Mouse (Mus musculus) thymus, postnatal 25 days (tissue): ENCODE data around the gene Mtmr11.
"Not testable (repeated sequence)": the region's sequence is repeated elsewhere in the genome, so short reads cannot be mapped to it uniquely, and the experiment has no call there.

ENCODE experiments used
- DNase-seq: peaks from one replicate; pipeline ENCODE4 v3.0.0; 2022

The Mtmr11 gene

DNA sequence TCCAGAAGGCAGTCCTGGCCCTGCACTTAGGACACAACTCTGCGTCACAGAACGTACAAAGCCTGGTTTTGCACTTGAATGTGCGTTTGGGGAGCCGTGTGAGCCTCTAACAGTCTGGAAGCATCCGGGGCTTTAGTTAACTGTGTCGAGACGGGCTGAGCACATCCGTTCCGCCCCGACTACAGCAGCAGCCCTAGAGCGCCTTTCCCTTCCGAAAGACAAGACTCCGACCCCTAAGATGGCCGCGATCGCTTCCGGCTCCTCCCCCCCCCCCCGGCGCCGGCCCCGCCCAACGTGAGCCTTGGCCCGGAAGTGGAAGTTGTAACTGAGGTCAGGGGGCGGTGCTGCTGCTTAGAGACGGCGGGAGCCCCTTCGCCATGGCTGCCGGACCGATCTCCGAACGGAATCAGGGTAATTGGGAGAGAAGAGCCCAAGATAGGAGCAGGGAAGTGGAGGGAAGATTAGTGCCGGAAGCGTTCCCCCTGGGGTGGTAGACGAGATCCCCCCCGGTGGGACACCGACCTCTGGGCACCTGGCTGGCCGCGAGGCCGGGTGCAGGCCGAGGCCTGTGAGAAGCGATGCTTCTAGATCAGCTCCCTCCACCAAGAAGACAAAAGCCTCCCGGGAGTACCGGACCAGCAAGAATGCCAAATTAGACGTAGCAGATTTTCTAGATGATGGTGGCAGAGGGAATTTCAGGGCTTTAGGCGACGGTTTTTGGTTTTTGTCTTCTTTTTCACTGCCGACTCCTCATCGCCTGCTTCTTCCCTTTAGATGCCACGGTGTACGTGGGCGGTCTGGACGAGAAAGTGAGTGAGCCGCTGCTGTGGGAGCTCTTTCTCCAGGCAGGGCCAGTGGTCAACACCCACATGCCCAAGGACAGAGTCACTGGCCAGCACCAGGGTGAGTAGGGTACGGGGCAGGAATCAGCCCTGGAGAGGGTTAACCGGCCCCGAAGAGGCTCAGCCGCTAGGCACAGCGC is 10.7 kb downstream of the Mtmr11 start, which contains the start of gene Sf3b4:
Sf3b4 (plus strand) TSS at position 136 of the 982 bp plus-strand sequence.
- DNase-seq: peak; percentile 86

DNA sequence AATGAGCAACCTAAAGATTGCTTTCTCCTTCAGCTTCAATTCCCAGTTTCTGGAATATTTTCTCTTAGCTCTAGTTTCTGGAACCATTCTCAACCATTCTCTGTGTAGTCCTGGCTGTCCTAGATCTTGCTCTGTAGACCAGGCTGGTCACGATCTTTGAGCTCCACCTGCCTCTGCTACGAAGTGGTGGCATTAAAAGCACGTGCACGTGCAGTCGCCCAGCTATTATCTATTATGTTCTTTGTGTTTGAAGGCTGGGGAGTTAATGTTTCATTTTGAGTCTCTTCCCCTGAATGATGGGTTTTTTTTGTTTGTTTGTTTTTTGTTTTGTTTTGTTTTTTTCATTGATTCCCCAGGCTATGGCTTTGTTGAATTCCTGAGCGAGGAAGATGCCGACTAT is 11.4 kb downstream of the Mtmr11 start:
- no peak for DNase-seq

DNA sequence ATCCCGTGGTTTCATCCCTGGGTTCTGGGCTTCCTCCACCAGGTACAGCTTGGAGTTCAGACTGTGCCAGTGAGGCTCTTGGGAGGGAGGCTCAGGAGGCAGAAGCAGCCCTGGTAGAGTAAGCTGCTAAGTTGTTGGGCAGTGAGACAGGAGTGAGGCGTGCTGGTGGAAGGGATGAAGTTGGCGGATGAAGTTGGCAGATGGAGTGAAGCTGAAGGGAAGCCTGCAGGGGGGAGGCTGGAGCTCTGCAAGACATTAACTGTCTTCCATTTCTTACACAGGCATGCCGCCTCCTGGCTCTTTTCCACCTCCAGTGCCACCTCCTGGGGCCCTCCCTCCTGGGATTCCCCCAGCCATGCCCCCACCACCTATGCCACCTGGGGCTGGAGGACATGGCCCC is 12.2 kb downstream of the Mtmr11 start:
- DNase-seq: not testable (repeated sequence)

DNA sequence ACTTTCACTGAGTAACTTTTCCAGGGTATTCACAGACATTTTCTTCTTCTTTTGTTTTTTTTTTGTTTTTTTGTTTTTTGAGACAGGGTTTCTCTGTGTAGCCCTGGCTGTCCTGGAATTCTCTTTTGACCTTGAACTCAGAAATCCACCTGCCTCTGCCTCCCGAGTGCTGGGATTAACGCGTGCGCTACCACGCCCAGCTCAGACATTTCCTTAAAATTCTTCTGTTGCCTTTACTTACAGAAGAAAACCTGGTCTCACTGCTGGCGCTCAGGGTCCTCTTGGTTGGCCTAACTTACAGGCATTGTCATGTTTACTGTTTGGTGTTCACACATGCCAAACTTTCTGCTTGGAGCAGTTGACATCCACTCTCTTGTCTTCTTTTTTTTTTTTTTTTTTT is 13.4 kb downstream of the Mtmr11 start:
- DNase-seq: no peak

DNA sequence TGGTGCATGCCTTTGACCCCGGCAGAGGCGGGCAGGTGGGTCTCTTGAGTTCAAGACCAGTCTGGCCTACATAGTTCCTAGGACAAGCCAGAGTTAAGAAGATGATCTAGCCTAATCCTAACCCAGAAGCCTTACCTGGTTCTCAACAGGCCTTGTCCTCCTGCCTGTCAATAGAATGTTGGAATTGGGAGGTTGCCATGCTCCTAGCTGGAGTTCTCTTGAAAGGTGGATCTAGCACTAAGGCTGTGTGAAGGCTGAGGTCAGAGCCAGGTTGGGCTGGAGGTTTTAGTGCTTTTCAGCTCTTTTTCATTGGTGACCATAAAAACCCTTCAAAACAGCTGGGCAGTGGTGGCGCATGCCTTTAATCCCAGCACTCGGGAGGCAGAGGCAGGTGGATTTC is 16.6 kb downstream of the Mtmr11 start:
- DNase-seq: no peak

DNA sequence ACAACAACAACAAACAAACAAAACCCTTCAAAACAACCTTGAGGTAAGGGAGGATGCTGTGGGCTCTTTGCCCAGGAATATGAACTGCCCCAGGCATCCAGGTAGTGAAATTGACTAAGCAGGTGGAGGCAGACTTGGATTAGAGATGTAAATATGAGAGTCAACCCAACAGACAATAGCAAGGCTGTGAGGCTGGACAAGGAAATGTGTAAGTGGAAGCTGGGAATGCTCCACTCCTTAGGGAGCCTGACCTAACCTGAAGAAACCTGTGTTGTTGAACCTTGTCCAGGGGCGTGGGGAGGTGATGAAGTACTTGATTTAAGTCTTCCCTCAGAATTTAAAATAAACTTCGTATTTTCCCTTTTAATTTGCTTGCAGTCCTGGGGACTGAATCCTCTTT is 17.1 kb downstream of the Mtmr11 start:
- no peak for DNase-seq

DNA sequence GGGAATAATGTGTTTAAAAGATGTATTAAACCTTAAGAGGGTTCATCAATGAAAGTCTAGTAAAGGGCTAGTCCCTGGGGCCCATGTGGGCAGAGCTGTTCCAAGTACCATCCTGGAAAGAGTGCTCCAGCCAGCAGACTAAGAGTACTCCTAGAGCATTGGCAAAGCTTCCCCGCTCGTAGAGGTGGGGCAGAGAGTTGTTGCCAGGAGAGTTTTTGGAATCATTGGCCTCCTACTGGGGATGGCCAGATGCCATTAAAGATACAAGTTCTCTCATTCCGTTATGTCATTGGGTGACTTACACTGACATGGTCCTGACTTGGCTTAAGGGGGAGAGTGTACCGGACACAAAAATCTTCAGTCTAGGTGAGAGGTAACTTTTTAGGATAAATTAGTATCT is 17.7 kb downstream of the Mtmr11 start:
- no peak for DNase-seq

DNA sequence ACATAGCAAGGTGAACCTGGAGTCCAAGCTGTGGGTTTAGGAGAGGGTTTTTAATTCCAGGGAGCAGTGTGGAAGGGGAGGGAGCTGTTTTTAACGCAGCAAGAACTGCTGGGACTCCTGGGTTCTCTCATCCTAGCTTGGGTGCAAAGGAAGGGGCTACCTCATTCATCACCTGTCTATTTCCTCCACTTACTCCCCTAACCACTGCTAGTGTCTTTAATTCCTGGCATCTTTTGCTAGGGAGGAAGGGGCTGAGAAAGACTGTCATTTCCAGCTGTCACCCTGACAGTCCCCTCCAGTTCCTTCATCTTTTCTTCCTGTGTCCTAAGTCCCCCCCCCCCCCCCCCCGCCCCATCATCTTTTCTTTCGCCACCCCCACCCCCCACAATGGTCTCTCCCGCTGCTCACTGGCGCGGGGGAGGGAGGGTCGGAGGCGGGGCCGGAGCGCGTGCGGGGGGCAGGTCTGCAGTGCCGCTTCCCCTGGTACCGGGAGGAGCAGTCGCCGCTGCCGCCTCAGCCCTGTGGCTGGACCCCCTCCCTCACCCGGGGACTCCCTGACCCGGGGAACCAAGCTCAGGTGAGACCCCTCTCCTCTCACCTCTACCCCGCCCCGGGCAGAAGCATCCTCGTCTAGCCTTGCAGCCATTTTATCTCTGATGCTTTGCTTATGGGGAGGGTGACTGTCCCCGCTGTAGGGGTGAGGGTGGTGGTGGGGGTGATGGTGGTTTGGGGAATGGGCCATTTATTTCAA is 19.1 kb downstream of the Mtmr11 start, which contains the start of gene Sv2a:
Sv2a (plus strand) TSS at position 425 of the 751 bp plus-strand sequence.
- DNase-seq: peak; percentile 58

DNA sequence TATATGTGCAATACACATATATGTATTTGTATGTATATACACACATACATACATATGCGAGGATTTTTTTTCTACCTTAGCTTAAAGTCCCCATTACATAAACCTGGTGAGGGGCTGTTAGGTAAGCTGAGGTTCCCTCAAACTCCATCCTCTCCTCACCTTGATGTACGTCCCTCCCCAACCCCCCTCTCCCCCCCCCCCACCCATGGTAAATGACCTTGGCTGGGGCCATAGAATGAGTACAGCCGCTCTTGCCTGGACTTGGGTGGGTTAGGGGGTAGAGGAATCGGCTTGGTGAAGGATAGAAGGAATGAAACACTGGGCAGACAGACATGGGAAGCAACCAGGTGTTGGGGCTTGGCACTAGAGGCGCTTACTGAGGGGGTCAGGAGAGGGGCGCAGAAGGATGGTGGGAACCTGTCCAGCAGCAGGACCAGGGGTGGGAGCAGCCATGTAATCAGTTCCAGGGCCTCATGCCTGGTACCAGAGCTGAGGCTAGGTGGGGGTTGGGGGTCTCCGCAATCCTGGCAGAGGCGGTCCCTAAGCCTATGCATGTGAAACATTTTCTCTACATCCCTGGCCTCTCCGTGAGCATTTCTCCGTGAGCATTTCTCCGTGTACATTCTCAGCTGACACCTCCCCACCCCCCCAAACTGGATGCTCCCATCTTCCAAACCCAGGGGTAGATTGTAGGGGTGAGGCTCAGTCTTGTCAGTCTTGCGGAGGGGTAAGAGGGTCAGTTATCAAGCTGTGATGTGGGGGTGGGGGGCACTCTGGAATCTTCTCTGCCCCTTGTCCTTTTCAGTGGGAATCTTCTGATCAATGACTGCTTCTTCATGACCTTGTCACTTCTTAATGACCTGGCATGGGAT is 19.9 kb downstream of the Mtmr11 start:
- no peak for DNase-seq

DNA sequence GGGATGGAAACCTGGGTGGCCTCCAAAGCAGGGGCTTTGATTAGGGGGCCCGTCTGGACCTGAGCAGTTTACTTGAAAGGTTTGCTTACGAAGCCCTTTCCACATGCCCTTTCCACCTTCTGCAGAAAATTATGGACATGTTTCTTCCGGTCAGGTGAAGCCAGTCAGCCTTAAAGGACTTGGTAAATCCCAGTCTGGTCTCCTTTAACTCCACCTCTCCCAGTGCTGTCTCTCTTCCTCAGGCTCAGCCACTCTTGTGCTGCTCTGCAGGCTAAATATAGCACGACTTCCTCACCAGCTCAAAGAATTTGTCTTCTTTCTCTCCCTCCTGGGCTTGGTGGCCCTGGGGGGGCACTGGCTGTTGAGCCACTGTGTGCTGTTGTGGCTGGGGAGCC is 20.6 kb downstream of the Mtmr11 start:
- no peak for DNase-seq

DNA sequence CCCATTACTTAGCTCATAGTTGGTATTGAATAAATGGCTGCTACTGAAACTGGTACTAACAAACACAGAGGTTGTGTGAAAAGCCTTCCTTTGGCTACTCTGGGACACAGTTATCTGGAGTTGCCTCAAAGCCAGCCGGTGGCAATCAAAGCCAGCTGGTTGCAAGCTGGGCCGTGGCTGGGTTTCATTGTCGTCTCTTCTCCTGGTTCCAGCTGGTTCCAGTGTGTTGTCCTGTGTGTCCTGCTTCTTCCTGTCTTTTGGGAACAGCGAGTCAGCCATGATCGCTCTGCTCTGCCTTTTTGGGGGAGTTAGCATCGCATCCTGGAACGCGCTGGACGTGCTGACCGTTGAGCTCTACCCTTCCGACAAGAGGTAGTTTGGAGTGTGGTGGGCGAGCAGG is 31.2 kb downstream of the Mtmr11 start:
- no peak for DNase-seq

DNA sequence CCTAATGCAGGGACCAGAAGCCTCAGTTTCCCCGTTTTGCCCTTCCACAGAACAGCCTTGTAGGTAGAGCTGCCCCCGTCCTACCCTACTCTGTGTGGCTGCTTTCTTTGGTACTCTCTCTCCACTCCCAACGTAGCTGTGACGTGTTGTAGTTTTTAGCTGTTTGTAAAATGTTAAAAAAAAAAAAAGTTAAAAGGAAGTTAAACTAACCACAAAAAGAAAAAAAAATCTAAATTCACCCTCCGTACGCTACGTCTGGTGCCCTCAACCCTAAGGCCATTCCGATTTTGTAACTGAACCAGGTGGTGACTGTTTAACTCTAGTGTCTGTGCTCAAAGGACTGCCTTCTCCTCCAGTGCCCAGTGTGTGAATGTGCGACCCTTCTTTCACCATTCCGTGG is 33.2 kb downstream of the Mtmr11 start:
- no peak for DNase-seq

DNA sequence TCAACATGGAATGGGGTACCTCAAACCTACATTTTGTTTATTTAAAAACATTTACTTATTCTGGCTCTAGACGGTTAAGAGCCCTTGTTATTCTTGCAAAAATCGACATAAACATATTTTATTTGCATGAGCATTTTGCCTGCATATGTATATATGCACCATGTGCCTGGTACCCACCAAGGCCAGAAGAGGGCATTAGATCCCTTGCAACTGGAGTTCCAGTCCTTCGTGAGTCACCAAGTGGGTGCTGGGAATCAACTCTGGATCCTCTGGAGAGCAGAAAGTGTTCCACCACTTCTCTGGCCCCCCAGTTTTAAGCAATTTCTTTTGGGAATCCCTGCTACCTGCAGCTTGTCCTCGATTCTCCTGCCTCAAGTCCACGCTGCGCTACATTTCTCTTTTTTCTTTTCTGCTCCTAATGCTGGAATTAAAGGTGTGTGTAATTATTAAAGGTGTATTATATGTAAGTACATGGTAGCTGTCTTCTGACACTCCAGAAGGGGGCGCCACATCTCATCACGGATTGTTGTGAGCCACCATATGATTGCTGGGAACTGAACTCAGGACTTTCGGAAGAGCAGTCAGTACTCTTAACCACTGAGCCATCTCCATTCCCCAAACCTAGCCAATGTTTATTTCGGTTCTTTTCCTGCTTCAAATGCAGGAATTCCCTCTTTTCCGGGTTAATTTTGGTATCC is 34.0 kb downstream of the Mtmr11 start:
- no peak for DNase-seq

DNA sequence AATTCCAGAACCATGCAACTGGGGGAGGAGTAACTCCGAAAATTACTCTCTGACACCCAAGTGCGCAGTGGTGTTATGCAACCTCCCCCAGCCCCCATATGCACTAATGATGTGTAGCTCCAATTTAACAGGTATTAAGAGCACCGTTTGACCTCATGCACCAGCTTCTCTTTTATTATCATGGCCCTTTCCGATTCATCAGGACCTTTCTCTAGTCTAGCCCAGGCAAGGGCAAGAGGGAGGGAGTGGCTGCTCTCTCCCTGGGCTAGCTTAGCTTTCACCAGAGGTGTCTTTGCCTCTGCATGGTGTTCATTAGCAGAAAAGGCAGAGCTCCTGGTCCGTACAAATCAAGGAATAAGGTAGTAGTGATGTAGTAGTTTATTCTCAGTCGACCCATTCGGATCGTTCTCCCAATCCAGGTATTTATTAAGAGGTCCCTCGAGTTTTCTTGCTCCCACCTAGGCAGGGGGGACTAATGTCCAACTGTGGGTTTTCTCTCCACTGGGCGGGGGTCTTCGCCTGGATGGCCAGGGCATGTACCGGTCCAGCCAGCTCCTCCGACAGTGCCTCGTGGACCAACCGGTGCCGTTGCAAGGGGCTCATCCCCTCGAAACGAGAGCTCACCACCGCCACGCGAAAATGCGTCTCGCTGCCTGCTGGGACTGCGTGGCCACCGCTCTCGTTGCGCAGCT is 34.8 kb downstream of the Mtmr11 start:
- DNase-seq: no peak

DNA sequence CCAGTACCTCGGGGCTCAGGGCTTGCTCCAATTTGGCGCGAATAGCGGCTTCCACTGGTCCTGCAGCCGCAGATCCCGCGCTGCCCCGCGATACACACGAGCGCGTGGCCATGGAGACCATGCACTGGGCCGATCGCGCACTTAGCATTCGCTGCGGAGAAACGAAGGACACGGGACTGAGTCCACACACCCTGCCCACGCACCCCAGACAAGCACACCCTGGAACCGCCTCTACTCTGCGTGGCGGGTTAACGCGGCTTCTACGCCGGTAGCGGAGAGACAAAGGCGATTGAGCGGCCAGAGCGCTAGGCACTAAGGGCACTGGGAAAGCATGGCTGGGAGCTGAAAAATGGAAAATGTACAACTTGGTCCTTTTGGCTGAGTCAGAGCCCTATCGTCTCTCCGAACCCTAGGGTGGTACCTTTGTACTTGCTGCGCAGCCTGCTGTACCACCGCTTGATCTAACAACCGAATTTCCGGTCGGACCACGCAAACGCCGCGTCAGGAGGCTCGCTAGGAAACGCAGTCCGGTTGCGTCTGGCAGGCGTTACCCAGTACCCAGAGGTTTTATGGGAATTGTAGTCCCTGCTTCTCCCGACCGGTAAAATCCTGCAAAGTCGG is 35.4 kb downstream of the Mtmr11 start:
- DNase-seq: peak; percentile 84

DNA sequence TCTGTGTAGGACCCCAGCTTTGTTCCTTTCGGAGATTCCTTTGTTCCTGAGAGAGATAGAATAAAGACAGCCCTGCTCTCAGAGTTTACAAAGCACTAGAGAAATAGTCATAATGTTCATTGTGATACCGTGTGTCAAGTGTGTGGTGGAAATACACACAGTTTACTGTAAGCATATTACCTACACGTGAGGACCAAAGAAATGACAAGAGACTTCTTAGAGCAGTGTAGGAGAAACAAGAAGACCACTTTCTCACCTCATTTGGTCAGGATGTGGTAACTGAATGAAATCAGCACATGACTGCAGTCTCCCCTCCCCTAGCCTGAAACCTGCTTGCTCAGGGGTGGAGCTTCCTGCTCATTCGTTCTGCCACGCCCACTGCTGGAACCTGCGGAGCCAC is 36.4 kb downstream of the Mtmr11 start:
- peak; percentile 51 for DNase-seq

DNA sequence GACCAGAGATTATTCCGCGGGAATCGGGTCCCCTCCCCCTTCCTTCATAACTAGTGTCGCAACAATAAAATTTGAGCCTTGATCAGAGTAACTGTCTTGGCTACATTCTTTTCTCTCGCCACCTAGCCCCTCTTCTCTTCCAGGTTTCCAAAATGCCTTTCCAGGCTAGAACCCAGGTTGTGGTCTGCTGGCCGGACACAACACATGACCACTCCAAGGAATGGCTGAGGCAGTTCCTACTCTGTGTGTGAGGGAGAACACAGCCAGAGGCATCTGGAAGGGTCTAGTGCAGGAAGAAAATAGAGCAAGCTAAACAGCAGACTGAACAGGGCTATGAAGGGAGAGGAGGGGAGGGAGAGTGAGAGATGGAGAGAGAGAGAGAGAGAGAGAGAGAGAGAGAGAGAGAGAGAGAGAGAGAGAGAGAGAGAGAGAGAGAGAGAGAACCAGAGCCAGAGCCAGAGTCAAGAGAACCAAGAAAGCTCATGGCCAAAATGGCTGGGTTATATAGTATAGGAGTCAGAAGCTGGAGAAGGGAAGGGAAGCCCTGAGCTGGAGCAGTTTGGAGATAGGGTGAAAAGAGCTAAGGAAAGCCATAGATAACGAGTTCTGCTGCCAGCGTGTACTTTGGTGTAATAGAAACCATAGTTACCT is 36.9 kb downstream of the Mtmr11 start:
- not testable (repeated sequence) for DNase-seq

DNA sequence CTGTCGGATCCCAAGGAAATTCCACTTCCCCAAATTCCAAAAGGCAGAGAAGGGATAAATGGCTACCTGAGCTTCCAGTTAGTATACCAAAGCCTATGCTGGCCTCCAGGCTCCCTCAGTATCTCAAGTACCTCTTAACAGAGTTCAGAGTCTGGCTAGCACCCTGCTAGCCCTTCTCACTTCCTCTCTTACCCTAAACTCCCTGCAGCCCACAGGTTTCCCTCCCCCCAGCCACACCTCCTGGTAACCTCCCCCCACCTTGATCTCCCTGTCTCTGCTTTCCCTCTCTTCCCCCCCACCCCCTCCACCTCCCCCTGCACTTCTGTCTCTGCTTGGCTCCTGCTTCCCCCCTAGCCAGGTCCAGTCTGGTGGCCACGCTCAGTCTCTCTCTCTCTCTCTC is 37.9 kb downstream of the Mtmr11 start:
- no peak for DNase-seq

DNA sequence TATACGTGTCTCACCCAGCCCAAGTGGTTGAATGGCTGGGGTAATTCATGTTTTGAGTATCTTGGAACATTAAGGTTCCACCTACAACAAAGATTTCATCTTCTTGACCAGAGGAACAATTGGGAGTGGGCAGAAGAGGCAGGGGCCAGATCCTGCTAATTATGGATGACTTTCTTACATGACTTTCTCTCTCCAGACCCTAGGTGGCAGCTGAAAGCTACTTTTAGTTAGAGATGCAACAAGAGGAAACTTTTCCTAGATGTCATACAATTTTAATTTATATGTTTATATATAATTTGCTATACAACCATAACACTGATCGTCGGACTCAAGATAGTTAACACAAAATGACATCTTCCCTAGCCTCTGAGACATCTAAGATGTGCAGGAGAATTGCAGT is 46.0 kb downstream of the Mtmr11 start:
- DNase-seq: no peak

DNA sequence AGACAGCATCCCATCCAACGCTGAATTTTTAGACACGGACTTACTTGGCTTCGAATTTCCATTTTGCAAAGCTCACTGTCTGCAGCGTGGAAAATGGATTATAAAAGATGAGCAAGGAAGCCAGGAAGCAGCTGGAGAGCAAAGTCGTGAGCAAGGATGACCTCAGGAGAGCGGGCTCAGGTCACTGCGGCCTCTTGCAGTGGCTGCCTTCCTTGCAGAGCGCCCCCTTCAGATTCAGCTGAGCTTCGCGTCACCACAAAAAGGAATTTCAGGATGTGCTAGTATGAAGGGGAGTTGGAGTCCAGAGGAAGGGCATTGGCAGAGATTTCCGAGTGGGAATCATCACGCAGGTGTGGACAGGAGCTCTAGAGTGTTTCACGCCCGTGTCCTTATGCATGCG is 47.4 kb downstream of the Mtmr11 start:
- no peak for DNase-seq
